Mouse (Mus musculus) limb, embryonic 12.5 days (tissue): ENCODE data around the gene Trpm3. TPM values are rescaled to one million over a fixed set of nuclear protein-coding genes. Genes with fewer than 3 reads are reported as not detected.

Experiments used
- ATAC-seq: fragments of 200-750 bp; cut with Nextera tagmentation; 2 replicates; pipeline ENCODE4 v1.8.0; 2017; ENCODE audit warnings: low read depth, moderate TSS enrichment; ENCODE audit not compliant: insufficient number of reproducible peaks, insufficient read depth, low FRiP score, low TSS enrichment
- H3K27ac ChIP-seq: fragments of 300-500 bp; sonication (generic); 2 replicates; pipeline ENCODE4 v1.5.1; 2016; ENCODE audit warnings: mild to moderate bottlenecking, moderate library complexity
- H3K27me3 ChIP-seq: fragments of 300-500 bp; sonication (generic); 2 replicates; pipeline ENCODE4 v1.6.1; 2016; ENCODE audit warnings: mild to moderate bottlenecking, moderate library complexity
- H3K36me3 ChIP-seq: fragments of 300-500 bp; sonication (generic); 2 replicates; pipeline ENCODE4 v1.6.1; 2016; ENCODE audit warnings: mild to moderate bottlenecking, moderate library complexity
- H3K4me1 ChIP-seq: fragments of 300-500 bp; sonication (generic); replicated peaks from 2 replicates; pipeline ENCODE4 v1.6.1; 2016
- H3K4me2 ChIP-seq: fragments of 300-500 bp; sonication (generic); 2 replicates; pipeline ENCODE4 v1.6.1; 2016; ENCODE audit warnings: mild to moderate bottlenecking, moderate library complexity
- H3K4me3 ChIP-seq: fragments of 300-500 bp; sonication (generic); replicated peaks from 2 replicates; pipeline ENCODE4 v1.5.1; 2016; ENCODE audit warnings: mild to moderate bottlenecking
- H3K9ac ChIP-seq: fragments of 300-500 bp; sonication (generic); replicated peaks from 2 replicates; pipeline ENCODE4 v1.6.1; 2016; ENCODE audit warnings: mild to moderate bottlenecking, moderate library complexity
- H3K9me3 ChIP-seq: fragments of 300-500 bp; sonication (generic); 2 replicates; pipeline ENCODE4 v1.6.1; 2016; ENCODE audit warnings: mild to moderate bottlenecking, moderate library complexity
- WGBS: fragments of 180-500 bp; shearing (Covaris S2); methylation state at CpG from one replicate; pipeline ENCODE4 v1.1.7; 2016; 5-methylcytosine and 5-hydroxymethylcytosine counted together
- polyA plus RNA-seq: library from polyadenylated mRNA; unstranded; fragments of >200 nt; fragmentation: Nextera tagmentation; extraction: Ambion mirVana; gene quantifications from 2 replicates; pipeline ENCODE4 v1.2.1, GENCODE M21; 2016

The Trpm3 gene
- polyA plus RNA-seq, 1 experiment from 2014 or later: 6.1 TPM

DNA sequence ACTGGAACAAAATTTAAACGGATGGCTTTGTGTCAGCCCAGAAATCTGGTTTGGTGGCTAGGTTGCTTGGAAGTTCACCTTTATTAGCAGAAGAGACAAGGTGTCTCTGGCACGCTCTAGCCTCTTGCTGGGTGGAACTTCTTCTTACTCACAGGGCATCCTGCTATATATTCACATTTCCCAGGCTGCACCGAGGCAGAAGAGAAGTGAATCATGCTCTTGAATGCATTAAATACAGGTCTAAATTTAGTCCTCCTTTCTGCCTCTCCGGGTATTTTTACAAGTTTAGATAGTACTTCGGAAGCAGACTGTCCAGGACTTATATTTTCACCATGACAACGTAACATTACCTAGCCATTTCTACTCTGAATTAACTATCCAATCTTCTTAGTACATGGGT, 790.9 kb downstream of the Trpm3 start:
- no peak for ATAC-seq
- no peaks in the 10 kb centered on the region for H3K27me3 ChIP-seq
- no peak overlapping the region for H3K9ac ChIP-seq
- H3K27ac ChIP-seq: no peak overlapping the region
- H3K9me3 ChIP-seq: no peaks in the 10 kb centered on the region
- no peak overlapping the region for H3K4me3 ChIP-seq
- H3K4me2 ChIP-seq: no peak overlapping the region
- H3K36me3 ChIP-seq: no peaks in the 10 kb centered on the region
- WGBS: 84% methylated on average over 6 of the region's 6 CpGs
- no peaks in the 10 kb centered on the region for H3K4me1 ChIP-seq

DNA sequence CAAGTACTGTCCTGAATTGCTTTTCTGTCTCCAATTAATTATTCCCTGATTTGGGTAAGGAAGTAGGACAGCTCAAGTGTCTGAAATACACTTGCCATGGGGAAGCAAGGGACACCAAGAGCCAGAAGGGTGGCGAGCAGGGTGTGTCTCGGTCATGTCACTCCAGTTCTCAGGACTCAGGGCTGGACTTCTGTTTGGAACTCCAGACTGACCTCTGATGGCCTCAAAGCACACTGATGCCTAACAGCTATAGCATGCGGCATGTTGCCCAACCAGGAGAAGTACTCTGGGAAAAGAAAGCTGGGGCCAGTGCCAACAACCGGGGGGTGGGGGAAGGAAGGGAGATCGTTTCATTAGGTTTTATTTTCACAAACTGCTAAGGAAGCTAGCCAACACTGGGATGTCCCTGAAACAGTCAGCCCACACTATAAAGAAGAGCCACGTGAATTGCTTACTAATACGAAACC, 791.6 kb downstream of the Trpm3 start:
- Histone ChIP-seq H3K36me3 (no peaks in the 10 kb centered on the region), H3K4me1 (no peaks in the 10 kb centered on the region), H3K4me3 (no peak overlapping the region), H3K4me2 (no peak overlapping the region), H3K9ac (no peak overlapping the region), H3K27me3 (no peaks in the 10 kb centered on the region), H3K27ac (no peak overlapping the region), H3K9me3 (no peaks in the 10 kb centered on the region)
- ATAC-seq: no peak
- WGBS: 83% methylated on average over 7 of the region's 7 CpGs

DNA sequence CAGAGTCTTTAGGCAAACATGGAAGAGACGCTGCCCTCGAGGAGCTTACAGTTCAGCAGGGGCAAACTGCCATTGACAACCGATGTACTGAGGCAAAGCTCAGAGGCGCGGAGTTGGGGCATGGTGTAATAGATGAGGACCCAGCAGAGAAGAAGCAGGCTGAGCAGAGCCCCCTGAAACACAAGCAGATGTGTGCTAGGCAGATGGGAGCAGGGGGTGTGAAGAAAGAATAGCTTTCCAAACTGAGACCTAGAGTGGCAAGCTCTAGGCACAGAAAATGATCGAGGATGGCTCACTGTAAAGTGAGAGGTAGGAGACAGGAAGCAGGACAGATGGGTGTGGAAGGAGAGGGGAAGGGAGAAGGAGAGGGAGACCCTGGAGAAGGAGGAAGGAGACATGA, 792.2 kb downstream of the Trpm3 start:
- no peaks in the 10 kb centered on the region for H3K36me3 ChIP-seq
- ATAC-seq: no peak
- H3K4me2 ChIP-seq: no peak overlapping the region
- H3K9ac ChIP-seq: no peak overlapping the region
- no peaks in the 10 kb centered on the region for H3K4me1 ChIP-seq
- 88% methylated on average over 6 of the region's 6 CpGs for WGBS
- no peak overlapping the region for H3K4me3 ChIP-seq
- H3K27ac ChIP-seq: no peak overlapping the region
- H3K27me3 ChIP-seq: no peaks in the 10 kb centered on the region
- no peaks in the 10 kb centered on the region for H3K9me3 ChIP-seq

DNA sequence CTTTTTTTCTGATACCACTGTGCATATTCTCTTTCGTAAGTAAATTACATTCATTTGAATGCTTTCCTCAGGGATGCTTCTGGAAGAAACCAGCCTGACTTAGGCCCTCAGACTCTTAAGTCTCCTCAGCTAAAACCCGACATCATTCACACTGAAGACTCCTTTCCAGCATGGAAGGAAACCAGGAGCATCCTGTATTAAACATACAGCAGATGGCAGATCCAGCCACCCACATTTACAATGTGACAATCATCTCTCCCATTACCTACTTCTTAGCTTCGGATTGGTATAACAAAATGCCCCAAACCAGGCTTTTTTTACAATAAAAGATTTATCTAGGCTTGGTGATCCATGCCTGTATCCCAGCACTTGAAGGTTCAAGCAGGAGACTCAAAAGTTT, 796.2 kb downstream of the Trpm3 start:
- no peak for ATAC-seq
- H3K4me2 ChIP-seq: no peak overlapping the region
- H3K4me1 ChIP-seq: no peaks in the 10 kb centered on the region
- H3K27me3 ChIP-seq: no peaks in the 10 kb centered on the region
- no peak overlapping the region for H3K27ac ChIP-seq
- 80% methylated on average over 3 of the region's 3 CpGs for WGBS
- H3K4me3 ChIP-seq: no peak overlapping the region
- no peaks in the 10 kb centered on the region for H3K9me3 ChIP-seq
- H3K9ac ChIP-seq: no peak overlapping the region
- H3K36me3 ChIP-seq: no peaks in the 10 kb centered on the region

DNA sequence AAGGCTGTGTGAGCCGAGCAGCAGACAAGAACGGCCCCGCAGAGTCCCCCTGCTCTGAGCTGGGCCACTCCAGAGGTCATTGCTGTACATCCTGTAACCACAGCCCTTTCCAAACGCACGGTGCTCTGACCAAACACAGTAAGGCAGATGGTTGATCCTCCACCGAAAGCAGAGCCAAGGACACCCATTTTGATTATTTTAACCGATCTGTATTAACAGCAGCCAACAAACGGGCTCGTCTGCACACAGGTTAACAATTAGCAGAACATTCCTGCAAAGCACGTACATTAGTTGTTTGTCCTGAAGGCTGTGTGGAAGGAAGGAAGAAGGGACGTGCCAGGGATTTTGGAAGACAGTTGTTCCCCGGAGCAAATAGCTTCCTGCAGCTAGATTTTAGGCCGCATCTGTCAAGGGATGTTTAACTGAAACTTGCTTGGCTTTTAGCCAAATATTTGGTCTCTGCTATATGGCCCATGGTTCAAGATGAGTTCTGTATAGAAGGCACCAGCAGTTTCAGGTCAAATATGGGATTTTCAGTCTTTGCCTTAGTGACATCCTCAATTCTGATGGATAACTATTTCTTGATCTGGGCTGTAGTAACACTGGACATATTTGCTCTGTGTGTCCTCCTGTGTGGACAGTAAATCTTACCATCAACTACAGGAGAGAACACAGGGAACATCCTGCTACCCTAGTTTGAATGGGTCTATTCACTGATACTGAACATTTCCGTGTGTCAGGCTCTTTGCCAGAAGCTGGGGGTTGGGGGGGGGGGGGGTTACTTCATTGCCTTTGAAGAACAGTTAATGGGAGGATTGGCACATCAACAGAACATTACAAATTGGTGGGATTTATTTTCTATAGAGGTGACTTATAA, 800.2 kb downstream of the Trpm3 start:
- Histone ChIP-seq H3K9ac (no peak overlapping the region), H3K4me3 (no peak overlapping the region), H3K4me1 (no peaks in the 10 kb centered on the region), H3K4me2 (no peak overlapping the region), H3K9me3 (no peaks in the 10 kb centered on the region), H3K27ac (no peak overlapping the region), H3K36me3 (no peaks in the 10 kb centered on the region), H3K27me3 (no peaks in the 10 kb centered on the region)
- 70% methylated on average over 14 of the region's 14 CpGs for WGBS
- no peak for ATAC-seq

DNA sequence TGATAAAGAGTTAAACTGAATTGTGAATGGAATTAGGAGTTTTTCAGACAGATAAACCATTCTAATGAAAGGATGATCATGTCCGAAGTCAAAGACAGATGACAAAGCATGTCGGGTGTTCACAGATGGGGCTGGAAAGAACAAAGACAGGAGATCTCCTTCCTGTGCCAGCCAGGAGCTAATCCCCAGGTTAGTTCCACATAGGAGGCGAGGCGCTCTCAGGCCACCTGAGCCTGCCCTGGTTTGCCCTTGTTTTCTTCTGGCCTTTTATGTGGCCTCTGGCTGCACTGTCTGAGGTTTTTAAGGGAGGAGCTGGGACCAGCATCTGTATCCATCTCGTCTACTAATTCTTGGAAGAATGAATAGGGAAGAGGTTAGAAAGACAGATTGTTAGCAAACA, 801.0 kb downstream of the Trpm3 start:
- Histone ChIP-seq H3K27ac (no peak overlapping the region), H3K4me2 (no peak overlapping the region), H3K9me3 (no peaks in the 10 kb centered on the region), H3K4me3 (no peak overlapping the region), H3K9ac (no peak overlapping the region), H3K4me1 (no peaks in the 10 kb centered on the region), H3K36me3 (no peaks in the 10 kb centered on the region), H3K27me3 (no peaks in the 10 kb centered on the region)
- ATAC-seq: no peak
- 66% methylated on average over 5 of the region's 5 CpGs for WGBS

DNA sequence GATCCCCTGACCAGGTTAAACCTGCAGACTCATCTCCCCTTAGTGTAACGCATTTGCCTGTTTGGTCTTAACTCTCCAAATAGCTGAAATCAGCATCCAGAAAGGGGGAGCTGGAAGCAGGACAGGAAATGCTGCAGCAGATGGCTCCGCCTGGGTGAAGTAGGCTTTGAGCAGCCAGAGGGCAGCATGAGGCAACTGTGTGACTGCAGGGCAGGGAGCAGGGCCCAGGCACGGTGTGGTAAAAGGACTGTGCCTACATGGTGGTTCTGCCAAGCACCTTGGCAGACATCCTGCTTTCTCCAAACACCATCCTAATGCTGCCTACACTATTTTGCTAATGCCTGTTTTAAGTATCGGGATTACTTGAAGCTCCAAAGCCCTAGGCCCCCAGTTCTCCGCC, 801.6 kb downstream of the Trpm3 start:
- WGBS: 47% methylated on average over 5 of the region's 5 CpGs
- Histone ChIP-seq H3K4me1 (no peaks in the 10 kb centered on the region), H3K27me3 (no peaks in the 10 kb centered on the region), H3K4me3 (no peak overlapping the region), H3K9me3 (no peaks in the 10 kb centered on the region), H3K27ac (no peak overlapping the region), H3K36me3 (no peaks in the 10 kb centered on the region), H3K9ac (no peak overlapping the region), H3K4me2 (no peak overlapping the region)
- ATAC-seq: no peak

DNA sequence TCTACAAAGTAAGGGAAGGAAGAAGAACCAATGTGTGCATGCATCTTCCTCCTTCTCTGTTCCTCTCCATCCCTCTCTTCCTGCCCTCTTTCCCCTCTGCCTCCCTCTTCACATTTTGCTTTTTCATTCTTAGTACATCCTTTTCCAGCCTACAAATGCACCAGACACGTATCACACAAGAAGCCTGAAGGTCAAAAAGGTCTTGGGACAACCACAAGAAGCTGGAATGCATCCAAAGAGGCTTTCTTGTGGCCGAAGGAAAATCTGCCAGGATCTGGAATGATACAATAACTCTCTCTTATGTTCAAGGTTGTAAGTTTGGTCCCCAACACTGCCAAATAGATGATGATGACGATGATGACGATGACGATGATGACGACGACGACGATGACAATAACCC, 802.1 kb downstream of the Trpm3 start:
- no peak overlapping the region for H3K4me2 ChIP-seq
- no peak for ATAC-seq
- no peaks in the 10 kb centered on the region for H3K9me3 ChIP-seq
- no peak overlapping the region for H3K9ac ChIP-seq
- no peaks in the 10 kb centered on the region for H3K27me3 ChIP-seq
- 91% methylated on average over 9 of the region's 9 CpGs for WGBS
- no peaks in the 10 kb centered on the region for H3K4me1 ChIP-seq
- H3K4me3 ChIP-seq: no peak overlapping the region
- H3K27ac ChIP-seq: no peak overlapping the region
- no peaks in the 10 kb centered on the region for H3K36me3 ChIP-seq

DNA sequence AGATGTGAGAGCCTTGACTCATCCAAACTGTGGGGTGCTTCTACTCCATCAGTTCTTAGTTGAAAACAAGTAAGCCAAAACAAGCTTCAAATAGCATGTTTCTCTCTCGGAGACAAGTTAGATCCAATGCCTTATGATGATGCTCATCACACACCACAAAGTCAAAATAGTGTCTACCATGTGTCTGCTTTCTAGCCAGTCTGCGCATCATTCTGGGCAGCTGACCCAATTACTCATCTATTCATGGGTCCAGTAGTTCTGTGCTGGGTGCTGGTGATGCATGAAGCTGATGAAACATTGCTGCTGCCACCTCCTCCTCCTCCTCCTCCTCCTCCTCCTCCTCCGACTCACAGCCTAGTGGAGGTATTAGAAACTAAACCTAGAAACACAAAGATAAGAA, 813.6 kb downstream of the Trpm3 start:
- no peak overlapping the region for H3K4me2 ChIP-seq
- H3K4me1 ChIP-seq: no peaks in the 10 kb centered on the region
- 88% methylated on average over 3 of the region's 3 CpGs for whole genome bisulfite sequencing
- no peak overlapping the region for H3K9ac ChIP-seq
- no peak overlapping the region for H3K27ac ChIP-seq
- ATAC-seq: no peak
- H3K27me3 ChIP-seq: no peaks in the 10 kb centered on the region
- H3K4me3 ChIP-seq: no peak overlapping the region
- H3K9me3 ChIP-seq: no peaks in the 10 kb centered on the region
- H3K36me3 ChIP-seq: no peaks in the 10 kb centered on the region

DNA sequence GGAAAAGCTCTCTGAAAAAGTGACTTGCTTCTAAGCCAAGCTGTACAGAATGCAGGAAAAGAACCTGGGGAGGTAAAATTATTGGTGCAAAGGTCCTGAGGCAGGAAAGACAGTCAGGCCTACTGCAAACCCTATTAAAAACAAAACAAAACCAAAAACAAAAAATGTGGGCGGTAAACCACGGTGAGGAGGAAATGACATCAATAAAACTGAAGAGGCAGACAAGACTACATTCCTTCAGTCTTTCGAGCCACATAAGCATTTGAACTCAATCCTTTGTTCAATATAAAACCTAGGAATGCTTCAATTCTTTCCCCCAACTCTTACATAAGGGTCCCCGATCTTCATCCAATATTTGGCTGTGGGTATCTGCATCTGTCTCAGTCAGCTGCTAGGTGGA, 814.3 kb downstream of the Trpm3 start:
- Histone ChIP-seq H3K9ac (no peak overlapping the region), H3K4me1 (no peaks in the 10 kb centered on the region), H3K27me3 (no peaks in the 10 kb centered on the region), H3K4me3 (no peak overlapping the region), H3K4me2 (no peak overlapping the region), H3K9me3 (no peaks in the 10 kb centered on the region), H3K27ac (no peak overlapping the region), H3K36me3 (no peaks in the 10 kb centered on the region)
- WGBS: 78% methylated on average over 4 of the region's 4 CpGs
- ATAC-seq: no peak

DNA sequence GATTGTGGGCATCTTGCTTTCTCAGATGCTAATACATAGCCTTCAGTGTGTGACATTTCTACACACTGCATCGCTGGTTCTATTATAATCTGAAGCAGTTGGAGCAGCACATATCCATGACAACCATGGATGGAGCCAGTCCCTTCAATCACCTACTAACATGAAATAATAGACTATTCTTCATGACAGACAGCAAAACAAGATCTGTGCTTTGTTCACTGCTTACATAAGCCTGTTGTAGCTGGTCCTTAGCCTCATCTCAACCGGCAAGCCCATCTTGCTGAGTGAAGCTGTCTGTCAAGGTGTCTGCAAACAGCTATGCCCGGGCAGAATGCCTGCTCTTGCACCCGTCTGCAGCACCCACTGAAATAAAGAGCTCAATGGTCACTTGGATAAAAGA, 819.6 kb downstream of the Trpm3 start:
- H3K36me3 ChIP-seq: no peaks in the 10 kb centered on the region
- no peaks in the 10 kb centered on the region for H3K9me3 ChIP-seq
- no peak overlapping the region for H3K4me2 ChIP-seq
- 82% methylated on average over 4 of the region's 4 CpGs for WGBS
- H3K4me1 ChIP-seq: no peaks in the 10 kb centered on the region
- ATAC-seq: no peak
- no peak overlapping the region for H3K4me3 ChIP-seq
- no peaks in the 10 kb centered on the region for H3K27me3 ChIP-seq
- no peak overlapping the region for H3K27ac ChIP-seq
- H3K9ac ChIP-seq: no peak overlapping the region
